Mouse (Mus musculus) liver, postnatal 0 days (tissue): ENCODE measurements at regions not wholly inside any gene's neighbourhood (a gene's known extent, or its start where the extent isn't known, plus 50 kb on each side); places are given as distances from the start of the nearest gene placed in this dataset.

ENCODE experiments used
- CTCF ChIP-seq: sonication (generic); IDR thresholded peaks from 2 replicates; pipeline ENCODE4 v1.5.1; 2016; ENCODE audit warnings: antibody characterized with exemption, low read depth
- EP300 ChIP-seq: IDR thresholded peaks from 2 replicates; pipeline ENCODE4 v1.6.1; 2016; ENCODE audit warnings: antibody characterized with exemption, low read depth, mild to moderate bottlenecking

DNA sequence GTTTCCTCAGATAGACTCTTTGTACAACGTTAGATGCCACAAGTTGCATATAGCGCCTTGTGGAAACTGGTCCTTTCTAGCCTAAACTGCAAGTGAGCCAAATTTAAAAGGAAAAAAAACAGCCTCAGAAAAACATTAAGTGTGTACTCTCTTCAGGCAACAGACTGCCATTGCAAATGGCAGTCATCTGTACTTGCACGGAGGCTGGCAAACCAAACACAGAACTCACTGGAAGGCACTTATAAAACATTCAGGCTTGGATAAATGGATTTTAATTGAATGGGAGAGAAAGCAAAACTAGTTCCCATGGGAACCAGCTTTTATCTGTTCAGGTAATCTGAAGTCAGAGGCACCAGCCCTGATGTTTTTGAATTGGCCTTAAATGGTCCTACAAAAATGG lies 133.7 kb downstream of the Gm9195 start:
- TF ChIP-seq CTCF (no peak), EP300 (no peak)
